Mouse (Mus musculus): ENCODE data around the gene 1700011L22Rik.
A peak's percentile ranks its signal among the peaks of the same experiment; 100 is the strongest.

1700011L22Rik gene

GRCm38 (mm10) chr8:79273776-79274175, 25.4 kb upstream of the 1700011L22Rik start:
- Histone ChIP-seq H3K27me3 (ENCODE audit: control insufficient read depth, insufficient read depth, low read length, poor library complexity, severe bottlenecking) (no peaks in the 10 kb centered on the region), H3K36me3 (ENCODE audit: control insufficient read depth, insufficient read depth, low read length, poor library complexity, severe bottlenecking) (peaks cover 2% of the 10 kb centered on the region; the same call in 1 of the 2 replicates)
- no peak for DNase-seq (ENCODE audit: low read depth, low spot score)

GRCm38 (mm10) chr8:79272676-79273075, 24.3 kb upstream of the 1700011L22Rik start:
- Histone ChIP-seq H3K36me3 (ENCODE audit: control insufficient read depth, insufficient read depth, low read length, poor library complexity, severe bottlenecking) (peaks cover 4% of the 10 kb centered on the region; the same call in 1 of the 2 replicates), H3K27me3 (ENCODE audit: control insufficient read depth, insufficient read depth, low read length, poor library complexity, severe bottlenecking) (no peaks in the 10 kb centered on the region)
- no peak for DNase-seq (ENCODE audit: low read depth, low spot score)

- Histone ChIP-seq H3K36me3 (ENCODE audit: control insufficient read depth, insufficient read depth, low read length, poor library complexity, severe bottlenecking) (peaks cover 2% of the 10 kb centered on the region; the same call in 1 of the 2 replicates), H3K27me3 (ENCODE audit: control insufficient read depth, insufficient read depth, low read length, poor library complexity, severe bottlenecking) (no peaks in the 10 kb centered on the region)
- no peak for DNase-seq (ENCODE audit: low read depth, low spot score)
These were observed 20.6 kb upstream of the 1700011L22Rik start for GRCm38 (mm10) chr8:79268921-79269320.

- no peaks in the 10 kb centered on the region for H3K27me3 ChIP-seq (ENCODE audit: control insufficient read depth, insufficient read depth, low read length, poor library complexity, severe bottlenecking)
- DNase-seq (ENCODE audit: low read depth, low spot score): no peak
These were observed 13.6 kb upstream of the 1700011L22Rik start for GRCm38 (mm10) chr8:79261920-79262319.

GRCm38 (mm10) chr8:79256076-79256705, 7.8 kb upstream of the 1700011L22Rik start:
- DNase-seq (ENCODE audit: low read depth, low spot score): no peak
- Histone ChIP-seq H3K27me3 (ENCODE audit: control insufficient read depth, insufficient read depth, low read length, poor library complexity, severe bottlenecking) (no peaks in the 10 kb centered on the region), H3K36me3 (ENCODE audit: control insufficient read depth, insufficient read depth, low read length, poor library complexity, severe bottlenecking) (no peaks in the 10 kb centered on the region)

More at GRCm38 (mm10) chr8:79261920-79262319, 13.6 kb upstream of the 1700011L22Rik start:
- H3K36me3 ChIP-seq (ENCODE audit: control insufficient read depth, insufficient read depth, low read length, poor library complexity, severe bottlenecking): no peaks in the 10 kb centered on the region

GRCm38 (mm10) chr8:79253742-79254141, 5.4 kb upstream of the 1700011L22Rik start:
- no peaks in the 10 kb centered on the region for H3K36me3 ChIP-seq (ENCODE audit: control insufficient read depth, insufficient read depth, low read length, poor library complexity, severe bottlenecking)
- H3K27me3 ChIP-seq (ENCODE audit: control insufficient read depth, insufficient read depth, low read length, poor library complexity, severe bottlenecking): no peaks in the 10 kb centered on the region
- DNase-seq (ENCODE audit: low read depth, low spot score): no peak

GRCm38 (mm10) chr8:79243422-79243821, 4.9 kb downstream of the 1700011L22Rik start:
- Histone ChIP-seq H3K36me3 (ENCODE audit: control insufficient read depth, insufficient read depth, low read length, poor library complexity, severe bottlenecking) (no peaks in the 10 kb centered on the region), H3K27me3 (ENCODE audit: control insufficient read depth, insufficient read depth, low read length, poor library complexity, severe bottlenecking) (no peaks in the 10 kb centered on the region)
- no peak for DNase-seq (ENCODE audit: low read depth, low spot score)

- DNase-seq (ENCODE audit: low read depth, low spot score): no peak
- H3K36me3 ChIP-seq (ENCODE audit: control insufficient read depth, insufficient read depth, low read length, poor library complexity, severe bottlenecking): no peaks in the 10 kb centered on the region
These were observed 8.4 kb downstream of the 1700011L22Rik start for GRCm38 (mm10) chr8:79239996-79240395.

GRCm38 (mm10) chr8:79239320-79239719, 9.1 kb downstream of the 1700011L22Rik start:
- no peak for DNase-seq (ENCODE audit: low read depth, low spot score)
- Histone ChIP-seq H3K36me3 (ENCODE audit: control insufficient read depth, insufficient read depth, low read length, poor library complexity, severe bottlenecking) (no peaks in the 10 kb centered on the region), H3K27me3 (ENCODE audit: control insufficient read depth, insufficient read depth, low read length, poor library complexity, severe bottlenecking) (no peaks in the 10 kb centered on the region)

More at GRCm38 (mm10) chr8:79239996-79240395, 8.4 kb downstream of the 1700011L22Rik start:
- no peaks in the 10 kb centered on the region for H3K27me3 ChIP-seq (ENCODE audit: control insufficient read depth, insufficient read depth, low read length, poor library complexity, severe bottlenecking)

GRCm38 (mm10) chr8:79229266-79229888, 19.0 kb downstream of the 1700011L22Rik start:
- H3K36me3 ChIP-seq (ENCODE audit: control insufficient read depth, insufficient read depth, low read length, poor library complexity, severe bottlenecking): no peaks in the 10 kb centered on the region
- H3K27me3 ChIP-seq (ENCODE audit: control insufficient read depth, insufficient read depth, low read length, poor library complexity, severe bottlenecking): no peaks in the 10 kb centered on the region
- no peak for DNase-seq (ENCODE audit: low read depth, low spot score)

- no peak for DNase-seq (ENCODE audit: low read depth, low spot score)
- Histone ChIP-seq H3K36me3 (ENCODE audit: control insufficient read depth, insufficient read depth, low read length, poor library complexity, severe bottlenecking) (no peaks in the 10 kb centered on the region), H3K27me3 (ENCODE audit: control insufficient read depth, insufficient read depth, low read length, poor library complexity, severe bottlenecking) (no peaks in the 10 kb centered on the region)
These were observed 20.5 kb downstream of the 1700011L22Rik start for GRCm38 (mm10) chr8:79227916-79228315.

GRCm38 (mm10) chr8:79227194-79227593, 21.2 kb downstream of the 1700011L22Rik start:
- DNase-seq (ENCODE audit: low read depth, low spot score): no peak
- H3K27me3 ChIP-seq (ENCODE audit: control insufficient read depth, insufficient read depth, low read length, poor library complexity, severe bottlenecking): no peaks in the 10 kb centered on the region
- no peaks in the 10 kb centered on the region for H3K36me3 ChIP-seq (ENCODE audit: control insufficient read depth, insufficient read depth, low read length, poor library complexity, severe bottlenecking)

- DNase-seq (ENCODE audit: low read depth, low spot score): no peak
- Histone ChIP-seq H3K36me3 (ENCODE audit: control insufficient read depth, insufficient read depth, low read length, poor library complexity, severe bottlenecking) (no peaks in the 10 kb centered on the region), H3K27me3 (ENCODE audit: control insufficient read depth, insufficient read depth, low read length, poor library complexity, severe bottlenecking) (no peaks in the 10 kb centered on the region)
These were observed 22.3 kb downstream of the 1700011L22Rik start for GRCm38 (mm10) chr8:79226046-79226445.

- Histone ChIP-seq H3K27me3 (ENCODE audit: control insufficient read depth, insufficient read depth, low read length, poor library complexity, severe bottlenecking) (no peaks in the 10 kb centered on the region), H3K36me3 (ENCODE audit: control insufficient read depth, insufficient read depth, low read length, poor library complexity, severe bottlenecking) (no peaks in the 10 kb centered on the region)
- DNase-seq (ENCODE audit: low read depth, low spot score): peak; percentile 57
These were observed 22.8 kb downstream of the 1700011L22Rik start for GRCm38 (mm10) chr8:79225586-79225985.

GRCm38 (mm10) chr8:79224363-79224762, 24.0 kb downstream of the 1700011L22Rik start:
- Histone ChIP-seq H3K27me3 (ENCODE audit: control insufficient read depth, insufficient read depth, low read length, poor library complexity, severe bottlenecking) (no peaks in the 10 kb centered on the region), H3K36me3 (ENCODE audit: control insufficient read depth, insufficient read depth, low read length, poor library complexity, severe bottlenecking) (no peaks in the 10 kb centered on the region)
- DNase-seq (ENCODE audit: low read depth, low spot score): no peak
